Mouse (Mus musculus): ENCODE measurements around the gene Kdm6a.
A peak's percentile ranks its signal among the peaks of the same experiment; 100 is the strongest.

Kdm6a gene

GRCm38 (mm10) chrX:18162192-18162857 is at the start of gene Kdm6a:
Kdm6a (plus strand) TSS chrX:18162575.
- peak; percentile 96 for DNase-seq (ENCODE audit: low spot score)

GRCm38 (mm10) chrX:18145557-18145956 is 16.8 kb upstream of the Kdm6a start, which contains the start of gene Dusp21:
Dusp21 (plus strand) TSS chrX:18145857.
- DNase-seq (ENCODE audit: low spot score) = no peak

GRCm38 (mm10) chrX:18160734-18161442 is 1.5 kb upstream of the Kdm6a start:
- DNase-seq (ENCODE audit: low spot score) = no peak

- peak; percentile 20 for DNase-seq (ENCODE audit: low spot score)
Measured at GRCm38 (mm10) chrX:18161796-18162191, 581 bp upstream of the Kdm6a start.

GRCm38 (mm10) chrX:18162861-18163731 is 721 bp downstream of the Kdm6a start:
- peak; percentile 39 for DNase-seq (ENCODE audit: low spot score)

GRCm38 (mm10) chrX:18163917-18164624 is 1.7 kb downstream of the Kdm6a start:
- peak; percentile 23 for DNase-seq (ENCODE audit: low spot score)

- DNase-seq (ENCODE audit: low spot score) = no peak
Measured at GRCm38 (mm10) chrX:18165121-18165520, 2.7 kb downstream of the Kdm6a start.

GRCm38 (mm10) chrX:18166961-18167360 is 4.6 kb downstream of the Kdm6a start:
- no peak for DNase-seq (ENCODE audit: low spot score)

GRCm38 (mm10) chrX:18168940-18169339 is 6.6 kb downstream of the Kdm6a start:
- peak; percentile 19 for DNase-seq (ENCODE audit: low spot score)

GRCm38 (mm10) chrX:18174831-18175230 is 12.5 kb downstream of the Kdm6a start:
- no peak for DNase-seq (ENCODE audit: low spot score)

GRCm38 (mm10) chrX:18177803-18178202 is 15.4 kb downstream of the Kdm6a start:
- DNase-seq (ENCODE audit: low spot score) = no peak

- DNase-seq (ENCODE audit: low spot score) = no peak
Measured at GRCm38 (mm10) chrX:18179492-18179891, 17.1 kb downstream of the Kdm6a start.

- DNase-seq (ENCODE audit: low spot score) = no peak
Measured at GRCm38 (mm10) chrX:18187203-18187602, 24.8 kb downstream of the Kdm6a start.

GRCm38 (mm10) chrX:18188293-18188692 is 25.9 kb downstream of the Kdm6a start:
- no peak for DNase-seq (ENCODE audit: low spot score)

- no peak for DNase-seq (ENCODE audit: low spot score)
Measured at GRCm38 (mm10) chrX:18239572-18239971, 77.2 kb downstream of the Kdm6a start.

GRCm38 (mm10) chrX:18250621-18251020 is 88.2 kb downstream of the Kdm6a start:
- DNase-seq (ENCODE audit: low spot score) = no peak

- peak; percentile 23 for DNase-seq (ENCODE audit: low spot score)
Measured at GRCm38 (mm10) chrX:18254767-18255166, 92.4 kb downstream of the Kdm6a start.

- DNase-seq (ENCODE audit: low spot score) = no peak
Measured at GRCm38 (mm10) chrX:18258238-18258809, 95.9 kb downstream of the Kdm6a start.

GRCm38 (mm10) chrX:18278561-18278960 is 116.2 kb downstream of the Kdm6a start:
- DNase-seq (ENCODE audit: low spot score) = no peak

- DNase-seq (ENCODE audit: low spot score) = no peak
Measured at GRCm38 (mm10) chrX:18280134-18280533, 117.8 kb downstream of the Kdm6a start.

Data from T-cell, adult 2 months (primary cell).